Mouse (Mus musculus) midbrain, embryonic 13.5 days (tissue): ENCODE data around the gene Mpz. TPM values are rescaled to one million over a fixed set of nuclear protein-coding genes. Genes with fewer than 3 reads are reported as not detected.
A peak's percentile ranks its signal among the peaks of the same experiment; 100 is the strongest.
"Not testable (repeated sequence)": the region's sequence is repeated elsewhere in the genome, so short reads cannot be mapped to it uniquely, and the experiment has no call there.

Source experiments
- ATAC-seq: fragments of 200-750 bp; cut with Nextera tagmentation; 2 replicates; pipeline ENCODE4 v1.8.0; 2017; ENCODE audit warnings: mild to moderate bottlenecking, moderate TSS enrichment, moderate library complexity
- H3K27ac ChIP-seq: fragments of 300-500 bp; sonication (generic); 2 replicates; pipeline ENCODE4 v1.5.1; 2015; ENCODE audit warnings: inconsistent platforms, mild to moderate bottlenecking, moderate library complexity
- H3K27me3 ChIP-seq: fragments of 300-500 bp; sonication (generic); 2 replicates; pipeline ENCODE4 v1.6.1; 2015; ENCODE audit warnings: mild to moderate bottlenecking, inconsistent platforms
- H3K36me3 ChIP-seq: fragments of 300-500 bp; sonication (generic); 2 replicates; pipeline ENCODE4 v1.6.1; 2015; ENCODE audit warnings: mild to moderate bottlenecking, inconsistent platforms
- H3K4me1 ChIP-seq: fragments of 300-500 bp; sonication (generic); replicated peaks from 2 replicates; pipeline ENCODE4 v1.6.1; 2015; ENCODE audit warnings: inconsistent platforms
- H3K4me2 ChIP-seq: fragments of 300-500 bp; sonication (generic); replicated peaks from 2 replicates; pipeline ENCODE4 v1.6.1; 2015; ENCODE audit warnings: moderate library complexity, mild to moderate bottlenecking, inconsistent platforms
- H3K4me3 ChIP-seq: fragments of 300-500 bp; sonication (generic); replicated peaks from 2 replicates; pipeline ENCODE4 v1.5.1; 2015; ENCODE audit warnings: mild to moderate bottlenecking, inconsistent platforms
- H3K9ac ChIP-seq: fragments of 300-500 bp; sonication (generic); replicated peaks from 2 replicates; pipeline ENCODE4 v1.6.1; 2015; ENCODE audit warnings: mild to moderate bottlenecking, inconsistent platforms
- H3K9me3 ChIP-seq: fragments of 300-500 bp; sonication (generic); 2 replicates; pipeline ENCODE4 v1.6.1; 2016; ENCODE audit warnings: mild to moderate bottlenecking, inconsistent platforms
- WGBS: fragments of 180-500 bp; shearing (Covaris S2); methylation state at CpG from one replicate; pipeline ENCODE4 v1.1.7; 2015; 5-methylcytosine and 5-hydroxymethylcytosine counted together
- polyA plus RNA-seq: library from polyadenylated mRNA; unstranded; fragments of >200 nt; fragmentation: Nextera tagmentation; extraction: Ambion mirVana; gene quantifications from 2 replicates; pipeline ENCODE4 v1.2.1, GENCODE M21; 2015

Mpz gene
- polyA plus RNA-seq, 1 experiment from 2014 or later = 0.20 TPM

DNA sequence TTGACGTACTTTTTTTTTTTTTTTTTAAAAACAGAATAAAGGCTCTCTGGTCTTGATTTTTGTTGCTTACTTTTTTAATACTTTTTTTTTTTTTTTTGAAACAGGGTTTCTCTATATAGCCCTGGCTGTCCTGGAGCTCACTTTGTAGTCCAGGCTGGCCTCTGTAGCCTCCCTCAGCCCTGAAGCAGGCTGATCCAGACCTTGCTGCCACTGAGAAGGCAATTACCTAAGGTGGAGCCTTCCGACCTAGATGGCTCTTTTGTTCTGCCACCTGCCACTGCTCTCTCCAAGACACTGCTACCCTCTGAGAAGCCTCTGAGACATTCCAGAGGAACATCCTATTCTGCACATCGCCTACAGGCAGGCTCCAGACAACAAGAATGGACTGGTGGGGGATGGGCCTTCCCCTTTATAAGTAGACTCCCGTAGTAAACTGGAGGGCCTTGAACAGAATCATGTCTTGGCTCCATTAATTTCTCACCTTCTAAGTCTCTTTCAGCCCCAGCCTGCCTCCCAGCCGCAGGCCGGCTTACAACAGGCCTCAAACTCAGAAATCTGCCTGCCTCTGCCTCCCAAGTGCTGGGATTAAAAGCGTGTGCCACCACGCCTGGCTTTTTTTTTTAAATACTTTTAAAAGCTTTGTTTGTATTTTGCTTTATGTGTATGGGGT lies 12.9 kb upstream of the Mpz start:
- ATAC-seq, H3K27ac ChIP-seq, H3K9ac ChIP-seq, H3K9me3 ChIP-seq, H3K4me2 ChIP-seq, H3K27me3 ChIP-seq, H3K4me1 ChIP-seq, H3K4me3 ChIP-seq: not testable (repeated sequence)
- peaks cover 80% of the 10 kb centered on the region for H3K36me3 ChIP-seq
- WGBS = 92% methylated on average over 8 of the region's 8 CpGs

DNA sequence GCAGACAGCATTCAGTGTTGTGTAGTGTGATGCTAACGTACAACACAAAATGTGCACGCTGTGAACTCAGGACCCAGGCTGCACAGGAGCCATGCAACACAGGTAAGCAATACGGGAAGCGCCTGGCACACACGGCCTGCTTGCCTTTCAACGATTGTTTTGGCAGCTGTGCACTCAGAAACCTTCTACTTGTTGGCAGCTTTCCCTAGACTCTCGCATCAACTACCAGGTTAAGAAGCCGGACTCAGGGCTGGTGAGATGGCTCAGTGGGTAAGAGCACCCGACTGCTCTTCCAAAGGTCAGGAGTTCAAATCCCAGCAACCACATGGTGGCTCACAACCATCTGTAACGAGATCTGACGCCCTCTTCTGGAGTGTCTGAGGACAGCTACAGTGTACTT lies 7.5 kb upstream of the Mpz start:
- not testable (repeated sequence) for H3K4me2 ChIP-seq, H3K27me3 ChIP-seq, ATAC-seq, H3K4me1 ChIP-seq, H3K9me3 ChIP-seq, H3K27ac ChIP-seq, H3K9ac ChIP-seq, H3K4me3 ChIP-seq
- H3K36me3 ChIP-seq = peaks cover 60% of the 10 kb centered on the region
- 83% methylated on average over 11 of the region's 11 CpGs for WGBS

DNA sequence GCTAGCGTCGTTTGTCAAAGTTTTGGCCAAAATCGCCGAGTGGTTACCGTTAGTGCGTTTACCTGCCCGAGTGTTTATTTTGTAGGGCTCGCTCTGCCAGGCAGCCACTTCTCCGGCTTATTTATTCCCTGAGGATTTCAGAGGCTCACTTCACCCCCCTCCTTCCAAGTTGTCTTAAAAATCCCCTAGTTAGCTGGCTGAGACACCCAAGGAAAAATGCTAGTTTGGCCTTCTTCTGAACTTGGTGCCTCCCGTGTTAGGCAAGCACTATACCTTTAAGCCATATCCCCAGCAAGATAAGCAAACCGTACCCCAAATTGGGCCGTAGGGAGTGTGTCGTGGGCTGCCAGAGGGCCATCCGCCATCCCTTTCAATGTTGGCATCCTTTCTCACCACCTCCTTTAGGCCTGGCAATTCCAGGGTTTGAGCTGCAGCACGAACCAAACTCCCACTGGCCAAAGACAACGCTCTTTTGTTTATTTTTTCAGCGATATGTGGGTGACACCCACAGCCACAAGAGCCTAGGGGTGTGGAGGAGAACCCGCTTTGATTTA lies 404 bp downstream of the Mpz start:
- Histone ChIP-seq H3K4me3 (peak overlapping the region; percentile 92), H3K36me3 (peaks cover 1% of the 10 kb centered on the region; the same call in 1 of the 2 replicates), H3K9me3 (no peaks in the 10 kb centered on the region), H3K4me1 (peaks cover 27% of the 10 kb centered on the region), H3K27ac (peak overlapping the region; percentile 36), H3K4me2 (peak overlapping the region; percentile 89), H3K27me3 (peaks cover 7% of the 10 kb centered on the region; the same call in 1 of the 2 replicates), H3K9ac (peak overlapping the region; percentile 91)
- peak; percentile 47; the same call in 1 of the 2 replicates for ATAC-seq
- WGBS = 9% methylated on average over 18 of the region's 18 CpGs

DNA sequence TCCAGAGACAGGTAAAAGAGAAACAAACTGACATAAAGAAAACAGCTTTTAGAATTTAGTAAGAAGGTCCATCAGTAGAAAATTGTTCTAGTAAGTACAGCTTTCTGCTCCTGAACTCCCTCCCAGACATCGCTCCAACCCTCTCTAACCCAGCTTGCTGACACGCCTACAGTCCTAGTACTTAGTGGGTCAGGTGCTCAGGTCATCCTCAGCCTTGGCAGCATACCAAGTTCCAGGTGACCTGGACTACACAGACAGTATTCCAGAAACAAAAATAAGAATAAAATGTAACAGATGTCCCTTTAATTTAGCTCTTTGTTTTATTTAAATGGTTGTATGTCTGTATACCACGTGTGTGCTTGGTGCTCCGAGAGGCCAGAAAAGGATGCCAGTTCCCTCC lies 1.5 kb downstream of the Mpz start:
- WGBS = 81% methylated on average over 4 of the region's 4 CpGs

DNA sequence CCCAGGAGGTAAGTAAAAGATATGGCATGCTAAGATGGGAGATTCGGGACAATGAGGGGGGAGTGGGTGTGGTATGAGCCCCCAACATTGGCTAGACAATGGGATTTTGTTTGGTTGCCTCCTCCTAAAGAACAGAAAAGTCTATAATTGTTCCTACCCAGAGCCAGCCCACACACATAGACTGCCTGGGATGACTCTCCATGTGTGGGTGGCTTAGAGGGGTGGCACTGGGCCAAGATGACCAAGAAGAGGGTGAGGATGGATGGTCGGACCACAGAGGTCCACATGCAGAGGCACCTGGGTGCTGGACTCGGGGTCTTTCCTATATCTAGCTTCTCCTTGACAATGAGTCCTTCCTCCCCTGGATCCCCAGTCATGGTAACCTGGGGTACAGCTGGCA lies 6.1 kb downstream of the Mpz start:
- Histone ChIP-seq H3K9me3 (no peaks in the 10 kb centered on the region), H3K27me3 (peaks cover 50% of the 10 kb centered on the region), H3K9ac (no peak overlapping the region), H3K36me3 (no peaks in the 10 kb centered on the region), H3K4me3 (no peak overlapping the region), H3K27ac (no peak overlapping the region), H3K4me2 (no peak overlapping the region), H3K4me1 (peaks cover 8% of the 10 kb centered on the region; the same call in 1 of the 2 replicates)
- WGBS = 77% methylated on average over 3 of the region's 3 CpGs
- no peak for ATAC-seq

More for the DNA sequence above, 1.5 kb downstream of the Mpz start:
- no peak overlapping the region for H3K4me3 ChIP-seq
- ATAC-seq = no peak
- H3K4me2 ChIP-seq = no peak overlapping the region
- H3K4me1 ChIP-seq = peaks cover 27% of the 10 kb centered on the region
- H3K9me3 ChIP-seq = no peaks in the 10 kb centered on the region
- H3K27ac ChIP-seq = no peak overlapping the region
- H3K36me3 ChIP-seq = no peaks in the 10 kb centered on the region
- peaks cover 15% of the 10 kb centered on the region for H3K27me3 ChIP-seq
- H3K9ac ChIP-seq = no peak overlapping the region

DNA sequence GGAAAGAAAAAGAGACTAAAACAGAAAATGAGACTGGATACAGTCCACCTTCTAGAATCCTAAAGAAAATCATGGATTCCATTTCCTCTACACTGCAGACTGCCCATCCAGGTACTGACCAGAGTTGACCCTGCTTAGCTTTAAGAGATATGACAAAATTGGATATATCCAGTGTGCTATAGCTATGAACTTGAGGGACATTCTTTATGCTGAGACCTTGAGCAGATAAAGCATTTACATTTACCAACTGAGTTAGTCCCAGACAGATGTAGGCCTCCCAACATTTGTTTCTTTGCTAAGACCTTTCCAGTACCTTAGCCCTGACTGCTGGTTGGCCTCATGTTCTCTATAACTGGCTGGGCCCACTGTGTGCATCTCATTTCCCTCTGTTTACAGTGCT lies 7.5 kb downstream of the Mpz start:
- peaks cover 8% of the 10 kb centered on the region; the same call in 1 of the 2 replicates for H3K4me1 ChIP-seq
- no peak for ATAC-seq

DNA sequence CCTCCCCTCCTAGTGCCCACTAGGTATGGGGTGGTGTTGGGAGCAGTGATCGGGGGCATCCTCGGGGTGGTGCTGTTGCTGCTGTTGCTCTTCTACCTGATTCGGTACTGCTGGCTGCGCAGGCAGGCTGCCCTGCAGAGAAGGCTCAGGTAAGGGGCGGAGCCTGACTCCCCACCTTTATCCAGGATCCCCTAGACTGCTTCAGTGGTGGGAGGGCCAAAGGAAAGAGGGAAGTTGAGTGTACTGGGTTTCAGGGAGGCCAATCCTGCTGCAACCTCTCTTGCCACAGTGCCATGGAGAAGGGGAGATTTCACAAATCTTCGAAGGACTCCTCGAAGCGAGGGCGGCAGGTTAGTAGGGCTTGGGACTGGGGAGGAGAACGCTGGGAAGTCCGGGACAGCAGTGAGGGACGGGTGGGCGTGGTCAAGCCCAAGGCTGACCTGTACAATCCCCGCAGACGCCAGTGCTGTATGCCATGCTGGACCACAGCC lies 9.0 kb downstream of the Mpz start:
- Histone ChIP-seq H3K36me3 (no peaks in the 10 kb centered on the region), H3K9ac (0 out of 2 replicates have a peak overlapping the region, but pooled peaks have one; percentile 5), H3K4me1 (peaks cover 8% of the 10 kb centered on the region; the same call in 1 of the 2 replicates), H3K27ac (no peak overlapping the region), H3K4me2 (peak overlapping the region; percentile 43), H3K4me3 (0 out of 2 replicates have a peak overlapping the region, but pooled peaks have one; percentile 18), H3K27me3 (peaks cover 51% of the 10 kb centered on the region), H3K9me3 (no peaks in the 10 kb centered on the region)
- ATAC-seq = peak; percentile 40; the same call in 1 of the 2 replicates
- 2% methylated on average over 14 of the region's 15 CpGs for WGBS

More for the DNA sequence above, 7.5 kb downstream of the Mpz start:
- Histone ChIP-seq H3K9ac (no peak overlapping the region), H3K27ac (no peak overlapping the region), H3K9me3 (no peaks in the 10 kb centered on the region), H3K36me3 (no peaks in the 10 kb centered on the region), H3K4me3 (no peak overlapping the region), H3K27me3 (peaks cover 51% of the 10 kb centered on the region), H3K4me2 (no peak overlapping the region)

DNA sequence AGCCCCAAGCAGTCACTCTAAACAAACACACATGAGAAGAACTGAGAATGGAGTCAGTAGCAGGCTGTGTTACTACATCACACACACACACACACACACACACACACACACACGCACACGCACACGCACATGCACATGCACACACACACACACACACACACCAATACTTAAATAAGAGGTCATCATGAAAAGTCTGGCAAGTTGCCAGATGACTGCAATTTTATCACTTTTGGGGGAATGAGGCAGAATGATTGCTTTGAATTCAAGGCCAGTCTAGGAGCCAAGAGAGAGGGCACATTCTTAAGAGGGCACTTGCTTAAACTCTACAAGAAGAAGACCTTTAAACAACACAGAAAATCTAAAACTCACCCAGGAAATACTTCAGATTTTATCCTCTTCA lies 12.0 kb downstream of the Mpz start:
- ATAC-seq = no peak

DNA sequence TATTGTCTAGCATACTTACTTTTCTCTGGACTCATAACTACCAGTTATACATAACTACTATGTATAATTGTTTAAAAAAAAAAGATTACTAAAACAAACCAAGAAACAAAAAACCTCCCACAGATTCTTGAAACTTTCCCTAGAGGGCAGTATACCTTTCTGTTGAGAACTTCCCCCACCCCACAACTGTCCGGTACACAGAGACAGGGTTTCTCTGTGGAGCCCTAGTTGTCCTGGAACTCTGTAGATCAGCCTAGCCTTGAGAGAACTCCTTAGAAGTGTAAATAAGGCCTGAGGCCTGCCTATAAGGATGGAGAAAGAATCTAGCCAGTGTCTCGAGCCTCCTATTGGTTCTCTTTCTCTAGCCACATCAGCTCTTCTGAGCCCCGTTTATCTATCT lies 13.7 kb downstream of the Mpz start:
- H3K36me3 ChIP-seq = no peaks in the 10 kb centered on the region
- H3K9ac ChIP-seq = no peak overlapping the region
- H3K4me2 ChIP-seq = no peak overlapping the region
- H3K4me3 ChIP-seq = no peak overlapping the region
- no peak for ATAC-seq
- H3K27ac ChIP-seq = no peak overlapping the region
- peaks cover 20% of the 10 kb centered on the region for H3K27me3 ChIP-seq
- H3K9me3 ChIP-seq = no peaks in the 10 kb centered on the region
- 41% methylated on average over 3 of the region's 3 CpGs for WGBS
- peaks cover 8% of the 10 kb centered on the region; the same call in 1 of the 2 replicates for H3K4me1 ChIP-seq

More for the DNA sequence above, 12.0 kb downstream of the Mpz start:
- H3K4me3 ChIP-seq = no peak overlapping the region
- peaks cover 35% of the 10 kb centered on the region for H3K27me3 ChIP-seq
- no peaks in the 10 kb centered on the region for H3K36me3 ChIP-seq
- no peaks in the 10 kb centered on the region for H3K9me3 ChIP-seq
- H3K9ac ChIP-seq = no peak overlapping the region
- WGBS = 94% methylated on average over 3 of the region's 3 CpGs
- H3K4me1 ChIP-seq = peaks cover 8% of the 10 kb centered on the region; the same call in 1 of the 2 replicates
- H3K27ac ChIP-seq = no peak overlapping the region
- no peak overlapping the region for H3K4me2 ChIP-seq

DNA sequence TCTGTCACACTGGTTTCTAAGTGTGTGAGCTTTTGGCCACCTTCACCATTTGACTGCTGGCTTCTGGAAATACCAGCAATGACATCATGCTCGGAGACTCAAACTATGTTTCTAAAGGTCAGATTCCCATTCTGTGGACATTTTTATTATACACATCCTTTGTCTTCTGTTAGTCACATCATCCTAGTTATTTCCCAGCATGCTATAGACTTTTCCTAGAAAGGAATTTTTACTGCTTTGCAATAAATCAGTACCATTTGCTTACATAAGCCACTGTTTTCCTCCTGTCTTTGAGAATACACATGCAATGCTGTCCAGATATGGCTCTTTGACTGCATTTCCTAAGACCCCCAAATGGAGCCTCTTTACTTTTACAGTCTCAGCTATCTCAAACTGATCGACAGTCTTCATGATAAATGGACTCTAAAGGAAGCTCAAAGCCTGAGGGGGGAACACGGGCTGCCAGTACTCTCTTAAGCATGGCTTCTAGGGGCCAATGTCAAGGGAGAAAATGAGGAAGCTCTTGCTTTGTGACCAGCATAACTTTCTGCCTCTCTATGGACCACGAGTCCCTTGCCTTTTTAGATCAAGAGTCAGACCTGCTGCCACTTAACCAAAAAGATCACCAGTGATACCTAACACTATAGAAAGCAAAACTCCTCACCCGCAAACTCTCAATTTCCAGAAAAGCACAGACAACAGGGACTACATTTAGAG lies 15.3 kb downstream of the Mpz start:
- Histone ChIP-seq H3K9ac (no peak overlapping the region), H3K4me3 (no peak overlapping the region), H3K27me3 (0 out of 2 replicates have a peak, but pooled peaks cover 6% of the 10 kb centered on the region), H3K4me1 (no peaks in the 10 kb centered on the region), H3K4me2 (no peak overlapping the region), H3K9me3 (no peaks in the 10 kb centered on the region), H3K36me3 (no peaks in the 10 kb centered on the region), H3K27ac (no peak overlapping the region)
- ATAC-seq = no peak
- WGBS = 78% methylated on average over 5 of the region's 5 CpGs

DNA sequence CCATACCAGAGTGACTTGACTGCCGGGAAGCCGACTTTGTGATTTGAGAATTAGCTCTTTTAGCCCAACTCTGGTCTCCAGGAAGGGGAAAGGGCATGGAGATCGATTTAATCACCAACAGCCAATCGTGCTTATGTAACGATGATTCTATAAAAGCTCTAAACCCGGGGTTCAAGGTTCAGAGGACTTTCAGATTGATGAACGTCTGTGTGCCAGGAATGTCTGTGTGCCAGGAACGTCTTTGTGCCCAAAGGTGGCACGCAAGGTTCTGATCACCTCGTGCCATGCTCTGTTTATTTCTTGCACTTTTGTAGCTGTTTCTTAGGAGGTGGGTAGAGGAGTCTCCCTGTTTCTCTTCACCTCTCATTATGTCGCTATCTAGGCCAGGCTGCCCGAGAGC lies 18.4 kb downstream of the Mpz start:
- H3K4me1 ChIP-seq = no peaks in the 10 kb centered on the region
- no peak overlapping the region for H3K27ac ChIP-seq
- no peaks in the 10 kb centered on the region for H3K36me3 ChIP-seq
- H3K27me3 ChIP-seq = no peaks in the 10 kb centered on the region
- H3K4me3 ChIP-seq = no peak overlapping the region
- no peaks in the 10 kb centered on the region for H3K9me3 ChIP-seq
- no peak for ATAC-seq
- H3K4me2 ChIP-seq = no peak overlapping the region
- H3K9ac ChIP-seq = no peak overlapping the region
- 92% methylated on average over 12 of the region's 12 CpGs for WGBS

DNA sequence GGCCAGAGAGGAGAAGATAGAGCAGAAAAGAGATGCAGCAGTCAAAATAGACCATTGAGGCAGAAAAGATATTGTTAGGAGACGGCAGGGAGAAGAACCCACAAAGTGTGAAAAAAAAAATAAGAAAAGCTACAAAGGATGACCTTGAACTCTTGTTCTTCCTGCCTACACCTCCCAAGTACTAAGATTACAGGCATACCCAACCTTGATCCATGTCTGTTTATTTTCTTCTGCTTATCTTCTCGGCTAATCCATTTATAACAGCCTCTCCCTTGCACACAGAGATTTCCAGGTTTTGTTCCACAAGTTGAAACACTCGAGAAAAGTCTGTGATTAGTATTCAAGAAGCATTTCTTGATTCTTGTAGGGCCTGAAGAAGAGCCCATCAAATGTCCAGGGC lies 19.4 kb downstream of the Mpz start:
- Histone ChIP-seq H3K27ac (no peak overlapping the region), H3K4me1 (no peaks in the 10 kb centered on the region), H3K36me3 (no peaks in the 10 kb centered on the region), H3K4me3 (no peak overlapping the region), H3K9me3 (no peaks in the 10 kb centered on the region), H3K4me2 (no peak overlapping the region), H3K27me3 (no peaks in the 10 kb centered on the region), H3K9ac (no peak overlapping the region)
- 64% methylated on average over 3 of the region's 3 CpGs for WGBS
- no peak for ATAC-seq
